Mouse (Mus musculus) B cell, adult (primary cell): ENCODE measurements around the gene Kcnb1. TPM values are rescaled to one million over a fixed set of nuclear protein-coding genes. Genes with fewer than 3 reads are reported as not detected.

Source experiments
- total RNA-seq: library from RNA; stranded (reverse); gene quantifications from 4 replicates; pipeline ENCODE4 v1.2.4, GENCODE M21; 2023; ENCODE audit not compliant: inconsistent age

Kcnb1 gene
- total RNA-seq, result 6.1 to 7.6 TPM (median 7.1 TPM) in 4 replicates

DNA sequence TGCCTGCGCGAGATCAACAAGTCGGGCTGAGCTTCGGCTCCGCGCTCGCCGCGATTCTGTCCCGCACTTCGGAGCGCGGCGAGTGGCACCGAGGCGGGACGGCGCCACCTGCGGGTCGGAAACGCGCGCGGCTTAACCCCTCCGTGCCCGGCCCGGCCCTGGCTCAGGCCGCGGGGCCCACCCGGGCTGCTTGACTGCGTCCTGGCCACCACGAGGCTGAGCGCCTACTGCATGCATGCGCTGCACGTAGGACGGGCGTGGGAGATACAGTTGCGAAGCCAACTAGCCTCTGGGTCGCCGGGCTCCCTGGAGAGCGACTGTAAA lies at the start of gene Kcnb1:
Gene Kcnb1, minus strand, starts transcription at position 80 of the 324 bp plus-strand sequence.

DNA sequence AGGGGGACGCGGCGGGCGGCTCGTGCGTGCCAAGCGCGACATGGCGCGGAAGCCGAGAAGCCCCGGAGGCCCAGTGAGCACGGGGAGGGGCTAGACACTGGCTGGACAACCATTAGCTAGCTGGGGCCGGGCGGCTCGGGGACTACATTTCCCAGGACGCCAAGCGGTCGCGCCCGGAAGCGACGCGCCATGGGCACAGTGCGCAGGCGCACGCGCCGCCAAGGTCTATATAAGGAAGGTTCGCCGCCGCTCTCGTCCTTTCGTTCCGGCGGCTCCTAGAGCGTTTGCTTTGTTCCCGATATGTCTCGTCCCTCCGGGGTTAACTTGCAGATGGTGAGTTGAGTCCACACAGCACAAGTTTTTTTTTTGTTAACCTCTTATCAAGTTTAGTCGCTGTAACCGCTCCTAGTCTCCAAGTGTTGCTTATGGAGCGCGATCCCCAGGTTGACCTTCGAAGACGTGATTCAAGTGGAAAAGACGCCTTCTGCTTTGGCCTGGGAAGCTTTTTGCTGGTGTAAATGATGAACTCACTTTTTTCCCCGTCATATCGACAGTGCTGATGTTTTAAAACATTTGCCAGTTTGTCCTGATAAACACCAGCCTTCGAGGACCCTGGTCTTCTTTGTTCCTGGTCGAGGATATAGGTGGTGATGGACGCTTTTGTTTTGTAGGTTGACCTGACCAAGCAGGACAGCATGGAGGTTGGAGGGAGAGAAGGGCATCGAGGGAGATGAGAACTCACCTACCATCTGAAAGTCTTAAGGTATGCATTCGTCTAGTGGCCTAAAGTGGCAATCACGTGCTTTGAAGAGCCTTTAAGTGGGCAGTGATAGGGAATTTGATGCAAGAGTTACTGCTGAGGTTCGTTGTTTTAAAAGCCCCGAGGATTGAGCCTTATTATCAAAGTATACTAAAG lies 126.7 kb downstream of the Kcnb1 start, which contains the start of gene Znfx1:
Gene Znfx1, minus strand, starts transcription at position 51 of the 916 bp plus-strand sequence.

Other genes with a start within 250 kb of the Kcnb1 start
- 69.9 to 71.5 TPM (median 70.4 TPM) in 4 replicates for gene Stau1, start 193.9 kb downstream of the Kcnb1 start, total RNA-seq
- 97.2 to 115 TPM (median 105 TPM) in 4 replicates for gene Ddx27, start 175.0 kb downstream of the Kcnb1 start, total RNA-seq
- 60.4 to 67.9 TPM (median 64.2 TPM) in 4 replicates for gene Znfx1, start 127.1 kb downstream of the Kcnb1 start, total RNA-seq
- 0.30 to 0.51 TPM in 2 of 4 replicates, not detected in the others for gene Ptgis, start 50.4 kb upstream of the Kcnb1 start, total RNA-seq
- gene B4galt5, start 159.0 kb upstream of the Kcnb1 start, total RNA-seq, result 62.9 to 69.1 TPM (median 65.8 TPM) in 4 replicates
- 95.9 to 99.1 TPM (median 98.3 TPM) in 4 replicates for gene Slc9a8, start 231.6 kb upstream of the Kcnb1 start, total RNA-seq